Mouse (Mus musculus): ENCODE results near the gene 1700088E04Rik.
A peak's percentile ranks its signal among the peaks of the same experiment; 100 is the strongest.

1700088E04Rik gene

DNA sequence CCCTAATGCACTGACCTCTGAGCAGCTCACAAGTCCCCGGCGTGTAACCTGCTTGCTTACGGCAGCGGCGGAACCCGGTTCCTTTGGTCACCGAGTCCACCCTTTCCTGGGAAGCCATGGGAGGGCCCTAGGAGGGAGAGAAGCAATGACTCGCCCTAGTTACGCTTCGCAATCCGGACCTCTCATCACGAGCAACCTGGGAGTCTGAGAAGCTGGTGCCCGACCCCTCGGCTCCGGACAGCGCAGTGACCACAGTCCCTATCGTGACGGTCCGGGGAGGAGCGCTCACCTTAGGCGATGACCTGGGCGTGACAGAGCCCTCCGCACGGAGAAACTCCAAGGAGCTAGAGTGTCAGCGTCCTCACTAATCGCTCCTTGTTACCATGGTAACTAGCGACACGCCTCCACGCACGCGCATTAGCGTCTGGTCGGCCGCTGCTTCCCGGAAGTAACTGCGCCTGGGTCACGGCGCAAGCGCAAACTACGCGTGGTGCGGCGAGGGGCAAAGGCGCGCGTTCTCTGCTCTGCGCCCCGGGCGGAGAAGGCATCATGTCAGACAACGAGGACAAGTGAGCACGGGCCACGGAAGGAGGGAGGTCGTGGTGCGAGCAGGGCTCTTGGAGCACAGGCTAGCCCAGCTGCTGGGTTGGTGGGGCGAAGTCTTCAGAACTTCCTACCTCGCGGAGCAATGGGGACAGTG, at the start of gene 1700088E04Rik, which contains the start of gene Polr2f:
Gene 1700088E04Rik, minus strand, starts transcription at position 388 of the 700 bp plus-strand sequence.
Gene Polr2f, plus strand, starts transcription at position 144 of the 700 bp plus-strand sequence.
- peak; percentile 95 for DNase-seq (ENCODE audit: low read depth, low spot score)

- no peak for DNase-seq (ENCODE audit: low read depth, low spot score)
These were observed 46.8 kb upstream of the 1700088E04Rik start for GRCm38 (mm10) chr15:79187819-79188218.

DNA sequence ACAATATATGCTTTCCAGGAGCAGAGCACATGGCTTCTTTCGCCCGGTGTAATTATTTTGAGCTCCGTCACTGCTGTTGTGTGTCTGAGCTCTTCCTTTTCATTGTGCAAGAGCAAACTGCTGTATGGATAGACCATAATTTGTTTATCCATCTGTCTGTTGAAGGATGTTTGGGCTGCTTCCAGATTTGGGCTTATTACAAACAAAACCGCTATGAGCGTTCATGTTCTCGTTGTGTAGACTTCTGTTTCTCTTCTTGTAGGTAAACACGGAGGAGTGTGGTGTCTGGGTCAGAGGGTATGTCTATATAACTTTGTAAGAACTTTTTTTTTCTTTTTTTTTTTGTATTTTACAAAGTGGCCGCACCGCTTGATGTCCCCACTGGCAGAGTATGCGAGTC, 44.2 kb upstream of the 1700088E04Rik start:
- no peak for DNase-seq (ENCODE audit: low read depth, low spot score)

- no peak for DNase-seq (ENCODE audit: low read depth, low spot score)
These were observed 35.9 kb upstream of the 1700088E04Rik start for GRCm38 (mm10) chr15:79176905-79177304.

GRCm38 (mm10) chr15:79166712-79167111, 25.7 kb upstream of the 1700088E04Rik start:
- DNase-seq (ENCODE audit: low read depth, low spot score), result no peak

- no peak for DNase-seq (ENCODE audit: low read depth, low spot score)
These were observed 24.1 kb upstream of the 1700088E04Rik start, which contains the start of gene Sox10 for GRCm38 (mm10) chr15:79165140-79165539. Sox10 (minus strand) TSS chr15:79165240.

DNA sequence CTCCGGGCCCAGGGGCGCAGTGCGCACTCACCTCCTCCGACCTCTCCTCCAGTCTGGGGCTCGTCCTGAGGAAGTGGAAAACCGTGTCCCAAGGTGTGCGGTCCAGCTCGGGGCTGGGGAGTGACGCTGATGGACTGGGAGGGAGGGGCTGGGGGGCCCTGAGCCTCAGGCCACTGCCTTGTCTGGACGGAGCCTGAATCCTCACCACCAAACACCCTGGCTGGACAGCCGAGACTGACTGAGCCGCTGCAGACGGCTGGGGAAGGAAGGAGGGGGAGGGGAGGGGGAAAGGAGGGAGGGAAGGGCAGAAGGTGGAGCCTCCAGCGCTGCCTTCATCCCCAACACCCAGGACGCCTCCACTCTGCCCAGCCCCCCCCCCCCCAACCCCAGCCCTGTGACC, 23.2 kb upstream of the 1700088E04Rik start:
- DNase-seq (ENCODE audit: low read depth, low spot score), result no peak

DNA sequence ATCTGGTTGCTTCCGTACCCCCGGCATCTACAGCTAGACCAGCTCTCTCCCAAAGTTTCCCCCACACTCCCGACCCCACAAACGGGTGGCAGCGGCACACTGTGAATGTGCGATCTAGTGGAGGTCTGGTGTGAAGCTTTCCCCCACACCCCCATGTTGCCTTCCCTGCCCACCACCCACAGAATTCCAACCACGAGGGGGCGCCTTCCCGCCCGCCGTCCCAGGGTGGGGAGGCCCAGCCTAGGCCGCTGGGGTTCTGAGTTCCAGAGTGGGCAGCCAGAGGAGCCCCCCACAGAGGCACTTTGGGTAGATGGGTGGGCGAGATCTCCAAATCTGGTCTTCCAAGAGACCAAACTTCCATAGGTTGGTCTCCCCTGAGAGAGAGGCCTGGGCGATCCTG, 21.8 kb upstream of the 1700088E04Rik start:
- DNase-seq (ENCODE audit: low read depth, low spot score), result no peak

DNA sequence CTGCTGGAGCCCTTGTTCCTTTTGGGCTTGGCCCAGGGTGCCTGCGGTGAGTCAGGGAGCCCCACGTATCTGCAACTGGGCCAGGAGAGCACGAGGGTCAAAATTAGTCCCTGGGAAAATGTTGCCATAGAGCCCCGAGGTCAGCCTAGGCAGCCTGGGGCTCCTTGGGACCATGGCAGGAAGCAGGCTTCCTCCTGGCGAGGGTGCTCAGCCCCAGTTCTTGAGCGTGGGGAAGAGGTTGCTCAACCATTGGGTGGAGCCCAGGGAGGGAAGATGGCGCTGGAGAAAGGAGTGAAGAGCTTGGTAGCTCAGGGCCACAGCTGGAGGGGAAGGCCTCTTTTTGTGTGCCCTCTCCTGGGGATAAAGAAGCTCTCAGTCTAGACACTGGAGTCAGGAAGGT, 21.2 kb upstream of the 1700088E04Rik start:
- no peak for DNase-seq (ENCODE audit: low read depth, low spot score)

GRCm38 (mm10) chr15:79155572-79155971, 14.5 kb upstream of the 1700088E04Rik start:
- DNase-seq (ENCODE audit: low read depth, low spot score), result no peak

DNA sequence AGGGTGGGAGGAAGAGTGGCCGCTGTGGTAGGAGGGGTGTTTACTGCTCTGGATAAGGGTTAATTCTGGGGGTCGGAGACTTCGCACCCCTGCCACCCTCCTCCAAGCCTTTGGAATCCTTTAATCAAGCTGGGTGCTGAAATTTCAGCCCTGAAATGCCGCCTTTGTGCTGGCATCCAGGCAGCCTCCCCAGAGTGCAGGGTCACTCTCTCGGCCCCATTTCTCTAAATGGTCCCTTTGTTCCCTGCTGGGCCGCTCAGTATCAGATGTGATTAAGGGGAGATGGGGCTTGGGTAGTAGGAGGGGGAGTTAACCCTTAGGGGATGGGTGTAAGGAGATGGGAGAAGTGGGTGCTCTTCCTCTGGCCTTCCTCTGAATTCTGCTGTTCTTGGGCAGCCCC, 11.7 kb upstream of the 1700088E04Rik start:
- DNase-seq (ENCODE audit: low read depth, low spot score), result no peak

DNA sequence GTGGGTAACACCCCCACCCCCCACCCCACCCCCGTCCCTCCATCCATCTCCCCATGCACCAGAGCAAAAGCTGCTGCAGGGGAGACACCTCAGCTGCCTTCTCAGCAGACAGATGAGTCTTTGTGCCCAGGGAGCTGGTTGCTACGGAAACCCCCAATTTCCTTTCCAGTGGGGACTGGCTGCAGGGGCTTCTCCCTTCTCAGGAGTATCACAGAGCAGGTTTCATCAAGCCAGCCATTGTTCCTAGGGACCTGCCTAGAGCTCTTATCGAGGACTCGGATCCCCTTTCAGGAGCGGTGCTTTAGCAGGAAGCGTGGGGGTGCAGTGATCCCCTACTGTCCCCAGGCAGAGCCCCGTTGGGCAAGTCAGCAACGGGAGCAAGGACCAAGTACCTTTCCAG, 10.8 kb upstream of the 1700088E04Rik start:
- peak; percentile 46 for DNase-seq (ENCODE audit: low read depth, low spot score)

DNA sequence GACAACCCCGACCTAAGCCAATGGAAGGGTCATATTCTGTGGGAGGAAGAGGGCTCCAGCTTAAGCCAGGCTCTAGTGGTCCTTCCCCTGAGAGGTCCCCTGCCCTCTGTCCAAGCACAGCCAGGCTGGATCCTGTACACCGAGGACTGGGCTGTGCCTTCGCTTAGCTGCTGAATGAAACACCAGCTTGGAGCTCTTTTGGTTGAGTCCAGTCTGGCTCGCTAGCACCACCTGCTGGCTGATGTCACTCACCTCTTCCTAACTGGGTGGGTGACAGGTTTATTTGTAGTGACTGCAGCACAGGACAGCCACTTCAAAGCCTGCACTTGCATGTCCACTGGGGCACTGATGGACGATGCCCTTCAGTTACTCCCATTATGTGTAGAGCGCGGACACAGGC, 7.5 kb upstream of the 1700088E04Rik start:
- DNase-seq (ENCODE audit: low read depth, low spot score), result peak; percentile 85

DNA sequence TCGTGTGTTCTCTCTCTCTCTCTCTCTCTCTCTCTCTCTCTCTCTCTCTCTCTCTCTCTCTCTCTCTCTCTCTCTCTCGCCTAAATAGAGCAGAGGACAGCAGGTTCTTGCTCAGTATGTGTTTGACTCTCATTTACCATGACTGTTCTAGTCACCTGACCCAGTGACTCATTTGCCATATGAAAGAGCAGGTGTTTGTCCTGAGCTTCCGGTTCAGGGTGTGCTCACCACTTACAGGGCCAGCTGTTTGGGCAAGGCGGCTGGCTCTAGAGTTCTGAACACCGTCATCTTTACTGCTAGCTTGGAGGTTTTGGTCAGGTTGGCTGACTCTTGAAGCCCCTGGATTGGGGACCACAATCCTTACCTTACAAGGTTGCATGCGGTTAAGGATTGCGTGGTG, 4.5 kb upstream of the 1700088E04Rik start:
- no peak for DNase-seq (ENCODE audit: low read depth, low spot score)

- DNase-seq (ENCODE audit: low read depth, low spot score), result no peak
These were observed 3.0 kb upstream of the 1700088E04Rik start for GRCm38 (mm10) chr15:79144021-79144420.

DNA sequence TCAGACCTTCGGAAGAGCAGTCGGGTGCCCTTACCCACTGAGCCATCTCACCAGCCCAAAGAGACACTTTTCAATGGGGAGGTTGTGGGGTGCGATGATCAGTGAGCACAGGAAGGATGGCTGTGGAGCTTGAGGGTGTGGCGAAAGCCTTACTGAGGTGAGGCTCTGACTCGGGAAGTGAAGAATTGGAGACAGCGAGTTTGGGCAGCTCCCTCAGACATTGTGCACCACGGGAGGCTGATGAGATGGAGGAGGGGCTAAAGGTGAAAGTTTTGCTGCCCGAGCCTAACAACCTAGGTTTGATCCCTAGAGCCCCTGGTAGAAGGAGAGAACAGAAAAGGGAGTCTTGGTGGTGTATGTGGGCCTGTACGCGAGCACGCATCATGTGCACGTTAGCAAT, 2.3 kb upstream of the 1700088E04Rik start:
- no peak for DNase-seq (ENCODE audit: low read depth, low spot score)

DNA sequence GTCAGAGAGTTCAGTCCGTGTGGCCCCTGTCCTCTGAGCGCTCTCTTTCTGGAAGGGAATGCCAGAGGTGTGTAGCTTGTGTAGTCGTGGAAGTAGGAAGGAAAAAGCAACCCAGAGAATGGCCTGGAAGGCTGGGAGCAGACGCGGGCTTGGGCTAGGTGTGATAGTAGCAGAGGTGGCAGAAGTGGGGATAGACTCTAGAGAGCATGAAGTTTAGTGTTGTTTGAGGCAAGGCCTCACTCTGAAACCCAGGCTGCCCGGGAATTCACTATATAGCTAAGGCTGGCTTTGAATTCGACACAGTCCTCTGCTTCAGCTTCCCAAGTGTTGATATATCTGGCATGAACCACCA, 489 bp upstream of the 1700088E04Rik start:
- no peak for DNase-seq (ENCODE audit: low read depth, low spot score)

DNA sequence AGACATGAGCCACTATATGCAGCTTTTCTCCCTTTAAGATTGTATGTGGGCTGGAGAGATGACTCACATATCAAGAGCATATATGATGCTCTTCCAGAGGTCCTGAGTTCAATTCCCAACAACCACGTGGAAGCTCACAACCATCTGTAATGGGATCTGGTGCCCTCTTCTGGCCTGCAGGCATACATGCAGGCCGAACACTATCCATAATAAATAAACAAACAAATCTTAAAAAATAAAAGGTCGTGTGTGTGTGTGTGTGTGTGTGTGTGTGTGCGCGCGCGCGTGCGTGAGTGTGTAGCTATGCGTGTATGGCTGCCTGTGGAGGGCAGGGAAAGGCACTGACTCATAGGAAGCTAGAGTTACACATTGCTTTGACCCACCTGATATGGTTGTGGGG, 1.4 kb downstream of the 1700088E04Rik start:
- no peak for DNase-seq (ENCODE audit: low read depth, low spot score)

GRCm38 (mm10) chr15:79135783-79136575, 5.1 kb downstream of the 1700088E04Rik start:
- DNase-seq (ENCODE audit: low read depth, low spot score), result peak; percentile 12

DNA sequence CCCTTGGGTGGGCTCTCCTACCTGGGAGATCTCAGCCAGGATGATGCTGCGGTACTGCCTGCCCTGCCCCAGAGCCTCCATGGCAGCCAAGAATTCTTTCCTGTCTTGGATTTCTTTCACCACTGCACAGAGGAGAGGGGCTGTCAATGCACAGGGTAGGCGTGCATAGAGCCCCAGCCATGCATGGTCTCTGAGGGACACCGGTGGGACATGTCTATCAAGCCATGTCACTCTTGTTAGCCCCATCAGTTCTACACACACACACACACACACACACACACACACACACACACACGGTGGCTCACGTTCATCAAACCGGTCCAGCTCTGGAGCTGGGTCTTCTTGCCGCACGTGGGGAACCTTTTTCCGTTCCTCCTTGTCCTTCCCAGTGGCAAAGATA, 5.7 kb downstream of the 1700088E04Rik start:
- no peak for DNase-seq (ENCODE audit: low read depth, low spot score)

GRCm38 (mm10) chr15:79134496-79135270, 6.4 kb downstream of the 1700088E04Rik start:
- DNase-seq (ENCODE audit: low read depth, low spot score), result no peak

- DNase-seq (ENCODE audit: low read depth, low spot score), result no peak
These were observed 7.8 kb downstream of the 1700088E04Rik start for GRCm38 (mm10) chr15:79133191-79133661.

Measured in forelimb bud, embryonic 11.5 days (tissue).